Mouse (Mus musculus) embryo, embryonic 10.5 days (tissue): Measurements from ENCODE around the gene Rfx7.
"Not testable (repeated sequence)": the region's sequence is repeated elsewhere in the genome, so short reads cannot be mapped to it uniquely, and the experiment has no call there.

ENCODE experiments used
- DNase-seq: peaks from one replicate; pipeline ENCODE4 v3.0.0-alpha.2; 2015; ENCODE audit warnings: low spot score

The Rfx7 gene

DNA sequence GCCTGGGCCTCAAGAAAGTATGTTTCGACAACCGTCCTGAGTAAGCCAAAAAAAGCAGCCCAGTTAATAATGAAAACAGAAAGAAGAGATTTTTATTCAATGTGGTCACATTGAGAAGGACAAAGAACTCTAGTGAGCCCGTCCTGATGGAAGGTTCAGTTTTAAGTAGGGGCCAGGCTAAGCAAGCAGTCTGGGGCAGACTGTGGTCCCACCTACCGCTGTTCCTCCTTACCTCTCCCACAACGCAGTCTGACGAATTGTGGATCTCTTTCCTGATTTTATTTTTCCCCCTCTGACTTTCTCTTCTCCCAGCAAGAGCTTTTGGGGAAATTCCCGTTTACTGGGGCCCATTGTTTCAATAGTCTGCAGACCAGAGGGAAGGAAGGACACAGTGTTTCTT, 108.6 kb downstream of the Rfx7 start:
- DNase-seq = no peak

DNA sequence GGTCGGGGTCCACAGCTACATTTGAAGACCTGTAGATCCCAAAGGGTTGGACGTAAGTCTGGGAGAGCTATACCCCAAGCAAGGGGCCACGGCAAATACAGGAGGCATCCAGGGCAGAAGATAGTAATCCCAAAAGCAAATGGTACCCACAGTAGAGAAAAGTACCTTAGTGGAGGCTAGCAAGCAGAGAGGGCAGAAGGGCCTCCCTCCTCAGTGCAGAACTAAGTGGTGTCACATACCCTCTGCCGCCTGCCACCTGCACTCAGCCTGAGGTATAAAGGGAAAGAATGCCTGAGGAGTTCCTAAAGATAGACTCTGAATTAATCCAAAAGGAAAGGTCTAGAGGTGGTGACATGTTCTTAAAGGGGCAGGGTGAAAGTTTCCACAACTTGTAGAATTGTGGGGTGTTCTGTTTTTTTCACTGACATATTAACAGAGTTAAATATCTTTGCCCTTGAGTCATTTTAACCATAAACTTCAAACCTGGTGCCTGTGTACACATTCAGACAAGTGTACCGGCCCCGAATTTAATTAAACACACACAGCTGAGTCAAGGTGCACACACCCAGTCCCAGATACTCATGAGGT, 109.1 kb downstream of the Rfx7 start:
- peak; percentile 29 for DNase-seq

DNA sequence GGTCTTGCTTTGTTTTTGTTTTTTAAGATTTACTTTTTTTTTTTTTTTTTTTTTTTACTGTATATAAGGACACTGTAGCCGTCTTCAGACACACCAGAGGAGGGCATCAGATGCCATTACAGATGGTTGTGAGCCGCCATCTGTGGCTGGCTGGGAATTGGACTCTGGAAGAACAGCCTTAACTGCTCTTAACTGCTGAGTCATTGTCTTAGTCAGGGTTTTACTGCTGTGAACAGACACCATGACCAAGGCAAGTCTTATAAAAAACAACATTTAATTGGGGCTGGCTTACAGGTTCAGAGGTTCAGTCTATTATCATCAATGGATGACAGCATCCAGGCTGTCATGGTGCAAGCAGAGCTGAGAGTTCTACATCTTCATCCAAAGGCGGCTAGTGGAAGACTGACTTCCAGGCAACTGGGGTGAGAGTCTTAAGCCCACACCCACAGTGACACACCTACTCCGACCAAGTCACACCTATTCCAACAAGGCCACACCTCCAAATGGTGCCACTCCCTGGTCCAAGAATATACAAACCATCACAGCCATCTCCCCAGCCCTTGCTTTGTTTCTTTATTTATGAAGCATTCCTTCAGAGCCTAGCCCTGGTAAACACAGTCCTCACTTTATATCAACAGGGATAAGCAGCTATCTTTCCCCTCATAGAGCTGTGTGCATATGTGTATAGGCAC, 110.9 kb downstream of the Rfx7 start:
- not testable (repeated sequence) for DNase-seq

DNA sequence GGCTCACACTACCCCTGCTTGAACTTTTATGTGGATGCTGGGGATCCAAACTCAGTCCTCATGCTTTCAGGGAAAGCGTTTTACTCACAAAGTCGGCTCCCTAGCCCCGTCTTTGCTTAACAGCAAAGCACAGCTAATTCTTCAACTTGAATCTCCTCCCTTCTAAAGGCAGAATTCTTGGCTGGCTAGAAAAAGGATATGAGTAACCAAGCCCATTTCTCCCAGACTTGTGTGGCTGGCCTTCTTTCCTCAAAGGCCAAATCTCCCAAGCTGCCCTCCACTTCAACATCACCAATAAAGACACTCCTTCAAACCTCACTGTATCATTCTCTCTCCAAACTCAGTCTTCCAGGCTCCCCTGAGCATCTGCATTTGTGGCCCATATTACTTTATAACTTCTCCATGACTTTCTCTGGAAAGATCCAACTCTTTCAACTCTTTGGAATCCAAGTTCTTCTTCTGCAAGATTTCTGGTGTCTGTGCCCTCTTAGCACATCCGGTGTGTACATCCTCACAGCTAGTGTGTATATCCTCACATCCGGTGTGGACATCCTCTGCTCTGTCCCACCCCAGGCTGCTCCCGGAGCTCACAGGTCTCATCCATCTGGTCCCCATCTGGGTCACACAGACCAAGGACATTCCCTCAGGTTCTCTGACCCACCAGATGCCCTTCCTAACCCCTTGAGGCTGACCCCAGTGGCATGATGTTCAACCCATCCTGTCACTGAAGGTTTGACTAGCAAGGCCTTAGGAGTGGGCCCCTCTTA, 111.8 kb downstream of the Rfx7 start:
- DNase-seq = peak; percentile 28

DNA sequence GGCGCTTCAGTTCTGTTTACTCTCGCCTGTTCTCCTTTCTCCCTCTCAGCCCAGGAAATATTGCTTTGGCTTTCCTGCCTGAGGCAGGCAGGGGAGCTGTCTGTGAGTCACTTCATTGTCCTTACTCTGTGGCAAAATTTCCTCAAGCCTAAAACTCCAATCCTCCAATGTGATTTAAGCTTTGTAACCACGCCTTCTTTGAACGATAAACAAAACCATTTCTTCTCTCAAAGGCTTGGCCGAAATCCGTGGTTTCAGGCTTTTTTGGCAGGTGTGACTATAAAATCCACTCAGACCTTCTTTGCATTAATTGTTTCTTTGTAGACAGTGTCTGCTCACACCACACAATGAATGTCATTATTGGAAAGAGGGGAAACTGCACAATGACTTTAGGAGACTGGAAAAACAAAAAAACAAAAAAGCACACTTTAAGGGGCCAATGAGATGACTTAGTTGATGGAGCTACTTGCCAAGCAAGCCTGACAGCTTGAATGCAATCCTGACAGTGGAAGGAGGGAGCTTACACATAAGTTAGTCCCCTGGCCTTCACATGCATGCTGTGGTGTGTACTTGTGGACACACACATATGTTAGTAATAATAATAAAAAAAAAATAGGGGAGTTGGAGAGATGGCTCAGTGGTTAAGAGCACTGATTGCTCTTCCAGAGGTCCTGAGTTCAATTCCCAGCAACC, 112.5 kb downstream of the Rfx7 start:
- no peak for DNase-seq

DNA sequence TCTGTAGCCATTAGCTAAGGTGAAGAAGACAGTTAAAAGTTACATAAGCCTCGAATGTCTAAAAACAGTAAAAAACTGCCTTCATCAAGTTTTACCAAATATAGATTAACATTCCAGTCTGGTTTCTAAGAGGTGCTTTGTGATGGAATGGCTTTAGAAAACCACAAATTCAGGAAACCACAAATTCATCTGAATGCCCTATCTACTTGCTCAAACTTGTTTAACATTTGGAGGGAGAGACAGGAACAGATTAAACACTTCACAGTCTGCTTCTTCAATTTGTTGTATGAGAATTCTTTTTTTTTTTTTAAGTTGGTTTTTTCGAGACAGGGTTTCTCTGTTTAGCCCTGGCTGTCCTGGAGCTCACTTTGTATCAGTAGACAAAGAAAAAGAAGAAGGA, 117.7 kb downstream of the Rfx7 start:
- DNase-seq = no peak

DNA sequence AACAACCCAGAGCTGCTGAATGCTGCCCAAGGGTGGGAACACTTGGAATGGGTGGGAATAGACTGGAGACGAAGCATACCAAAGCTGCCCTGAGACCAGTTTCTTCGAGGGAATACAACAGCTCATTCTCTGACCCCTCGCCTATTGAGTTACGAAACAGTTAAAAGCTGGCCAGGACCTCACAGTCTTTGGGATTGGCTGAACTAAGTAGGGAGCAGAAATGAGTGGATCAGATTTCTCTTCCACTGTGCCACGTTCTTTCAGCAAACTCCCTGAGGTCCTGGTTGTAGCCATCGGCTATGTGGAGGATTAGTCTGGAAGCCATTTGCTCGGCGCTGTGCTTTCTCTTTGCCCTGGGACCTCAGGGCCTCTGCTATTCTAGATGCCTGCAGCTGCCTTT, 120.9 kb downstream of the Rfx7 start:
- peak; percentile 85 for DNase-seq

DNA sequence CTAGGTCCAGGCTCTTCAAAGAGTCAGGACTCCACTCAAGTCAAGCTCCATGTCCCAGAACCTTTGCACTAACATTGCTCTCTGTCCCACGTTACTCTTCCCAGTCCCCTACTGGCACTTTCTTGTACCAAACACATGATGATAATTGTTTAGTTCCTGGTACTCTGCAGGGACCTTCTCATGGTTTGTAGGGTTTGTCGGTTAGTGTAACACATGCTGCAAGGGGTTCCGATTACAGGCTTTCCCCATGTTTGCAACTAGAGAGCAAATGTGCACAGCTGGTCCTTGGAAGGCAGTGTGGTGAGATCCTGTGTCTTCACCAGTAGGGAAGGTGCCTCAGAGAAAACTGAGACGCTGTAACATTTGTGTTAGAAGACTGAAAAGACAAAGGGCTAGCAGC, 121.5 kb downstream of the Rfx7 start:
- peak; percentile 55 for DNase-seq

DNA sequence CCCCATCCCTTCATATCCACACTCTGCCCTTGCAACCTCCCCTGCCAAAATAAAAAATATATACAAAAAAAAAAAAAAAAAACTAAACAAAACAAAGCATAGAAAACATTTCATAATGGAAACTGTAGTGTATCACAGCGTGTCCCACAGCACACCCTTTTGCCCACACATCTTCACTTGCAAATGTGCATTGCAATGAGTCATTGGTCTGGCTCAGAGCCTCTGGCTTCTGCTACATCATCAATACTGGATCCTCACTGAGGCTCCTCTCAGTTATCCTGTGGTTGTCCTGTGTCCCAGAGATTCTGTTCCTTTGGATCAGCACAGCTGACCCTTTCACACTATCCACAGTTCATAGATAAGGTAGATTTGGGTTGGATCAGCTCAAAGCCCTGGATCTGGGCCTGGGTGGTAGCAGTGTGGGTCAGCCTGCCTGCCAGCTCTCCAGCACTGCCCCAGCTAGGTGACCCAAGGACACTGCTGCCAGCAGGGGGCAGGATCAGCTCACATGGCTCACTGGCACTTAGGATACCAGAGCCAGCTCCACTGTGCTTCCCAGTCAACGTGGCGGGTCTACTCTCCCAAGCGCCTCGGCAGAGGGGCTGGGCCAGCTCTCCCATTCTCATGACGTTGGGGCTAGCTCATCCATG, 122.7 kb downstream of the Rfx7 start:
- DNase-seq = peak; percentile 69

DNA sequence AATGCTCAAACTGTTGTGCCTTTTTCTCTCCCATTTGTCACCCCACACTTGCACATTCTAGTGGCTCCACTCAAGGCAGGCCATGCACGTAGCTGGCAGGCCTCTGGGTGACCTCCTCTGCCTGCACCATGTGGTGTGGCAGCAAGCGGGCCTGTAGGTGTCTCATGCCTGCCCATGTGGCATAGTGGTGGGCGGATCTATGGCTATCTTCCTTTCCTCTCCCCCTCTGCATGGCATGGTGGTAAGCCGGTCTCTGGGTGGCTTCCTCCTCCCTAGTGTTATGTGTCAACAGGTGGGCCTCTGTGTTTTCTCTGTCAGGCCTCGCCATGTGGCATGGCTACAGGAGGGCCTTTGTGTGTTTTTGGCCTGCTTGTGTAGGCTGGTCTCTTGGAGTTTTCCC, 123.6 kb downstream of the Rfx7 start:
- DNase-seq = no peak

DNA sequence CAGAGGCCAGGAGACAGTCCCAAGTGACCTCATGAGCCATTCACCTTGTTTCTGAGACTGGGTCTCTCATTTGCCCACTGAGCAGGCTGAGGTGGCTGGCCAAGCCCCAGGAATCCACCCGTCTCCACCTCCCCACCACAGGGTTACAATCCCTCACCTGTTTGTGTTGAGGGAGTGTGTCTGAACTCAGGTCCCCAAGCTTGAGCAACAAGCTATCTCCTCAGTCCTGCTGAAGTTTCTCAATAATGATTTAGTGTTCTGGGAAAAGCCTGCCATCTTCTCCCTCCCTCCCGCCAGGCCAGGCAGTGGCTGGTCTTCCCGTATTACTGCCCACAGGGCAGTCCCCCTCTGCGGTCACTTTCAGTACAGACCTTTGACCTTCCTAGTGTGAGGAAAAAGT, 124.5 kb downstream of the Rfx7 start:
- no peak for DNase-seq

DNA sequence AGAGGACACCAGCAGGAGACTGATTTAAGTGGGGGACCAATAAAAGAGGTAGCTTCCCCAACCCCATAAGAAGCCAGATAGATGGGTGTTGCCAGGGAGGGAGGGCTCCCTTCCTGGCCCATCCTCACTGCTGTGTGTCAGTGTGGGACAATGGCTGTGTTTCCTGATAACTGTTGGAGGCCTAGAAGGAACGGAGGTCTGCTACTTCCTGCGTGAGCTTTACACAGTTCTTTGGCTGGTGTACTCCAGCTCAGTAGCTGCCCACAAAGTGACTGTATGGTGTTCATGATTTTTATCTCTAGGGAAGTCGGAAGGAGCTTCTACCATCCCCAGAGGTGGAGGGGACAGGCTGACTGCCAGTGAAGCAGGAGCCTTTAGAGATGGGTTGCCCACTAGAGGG, 124.9 kb downstream of the Rfx7 start:
- no peak for DNase-seq

DNA sequence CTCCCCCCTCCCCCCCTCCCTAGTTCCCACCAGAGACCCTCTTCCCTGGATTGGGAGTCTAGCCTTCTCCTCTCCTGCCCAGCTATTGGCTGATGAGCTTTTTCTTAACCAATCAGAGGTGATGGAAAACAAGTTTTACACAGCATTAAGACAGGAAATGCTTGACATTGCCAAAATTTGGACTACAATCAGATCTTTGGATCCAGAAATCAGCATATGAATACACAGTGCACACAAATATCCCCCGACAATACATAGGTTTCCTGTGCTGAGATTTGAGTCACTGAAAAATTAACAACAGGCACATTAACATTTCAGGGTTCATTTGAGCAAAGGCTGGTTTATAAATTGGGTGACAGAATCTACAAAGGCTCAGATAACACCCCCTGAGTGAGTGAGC, 125.7 kb downstream of the Rfx7 start:
- no peak for DNase-seq

DNA sequence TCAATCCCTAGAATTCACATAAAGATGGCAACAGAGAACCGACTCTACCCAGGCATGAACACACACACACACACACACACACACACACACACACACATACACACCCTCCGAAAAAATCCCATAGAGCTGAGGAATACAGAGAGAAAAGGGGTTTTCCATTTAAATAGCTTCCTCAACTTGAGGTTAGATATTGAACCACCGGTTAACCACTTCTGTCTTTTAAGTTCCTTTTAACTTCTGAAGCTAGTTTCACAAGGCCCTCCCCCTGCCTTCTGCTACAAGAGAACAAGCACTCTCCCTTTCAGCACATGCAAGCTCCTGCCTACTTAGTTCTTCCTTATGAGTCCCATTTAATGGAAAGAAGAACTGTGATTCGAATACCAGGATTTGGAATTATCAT, 128.1 kb downstream of the Rfx7 start:
- no peak for DNase-seq

DNA sequence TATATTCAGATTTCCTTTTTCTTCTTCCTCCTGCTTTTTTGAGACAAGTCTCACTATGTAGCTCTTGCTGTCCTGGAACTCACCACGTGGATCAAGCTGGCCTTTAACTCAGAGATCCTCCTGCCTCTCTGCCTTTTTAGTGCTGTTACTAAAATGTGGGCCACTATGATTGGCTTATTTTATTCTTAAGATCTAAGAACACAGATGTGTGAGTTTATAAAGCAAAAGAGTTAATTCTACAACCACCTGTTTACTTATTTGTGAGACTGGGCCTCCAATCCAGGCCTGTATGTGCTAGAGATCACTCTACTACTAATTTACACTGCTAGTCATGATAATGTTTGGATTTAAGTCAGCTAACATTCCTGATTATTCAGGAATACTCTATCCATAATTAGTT, 128.9 kb downstream of the Rfx7 start:
- DNase-seq = no peak

DNA sequence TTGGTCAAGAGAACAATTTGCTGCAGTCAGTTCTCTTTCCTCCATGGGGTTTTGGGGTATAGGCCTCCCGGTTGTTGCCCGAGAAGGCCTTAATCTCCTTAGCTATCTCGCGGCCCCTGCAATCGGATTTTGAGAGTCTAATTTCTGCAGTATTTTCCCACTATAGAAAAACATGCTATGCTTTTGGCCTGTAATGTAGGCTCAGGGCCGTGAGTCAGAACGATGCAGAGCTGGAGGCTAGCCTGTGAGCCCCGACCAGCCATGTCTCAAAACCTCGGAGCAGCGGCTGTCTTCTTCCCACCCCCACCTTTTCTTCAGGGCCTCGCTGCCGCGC, 129.5 kb downstream of the Rfx7 start:
- no peak for DNase-seq

DNA sequence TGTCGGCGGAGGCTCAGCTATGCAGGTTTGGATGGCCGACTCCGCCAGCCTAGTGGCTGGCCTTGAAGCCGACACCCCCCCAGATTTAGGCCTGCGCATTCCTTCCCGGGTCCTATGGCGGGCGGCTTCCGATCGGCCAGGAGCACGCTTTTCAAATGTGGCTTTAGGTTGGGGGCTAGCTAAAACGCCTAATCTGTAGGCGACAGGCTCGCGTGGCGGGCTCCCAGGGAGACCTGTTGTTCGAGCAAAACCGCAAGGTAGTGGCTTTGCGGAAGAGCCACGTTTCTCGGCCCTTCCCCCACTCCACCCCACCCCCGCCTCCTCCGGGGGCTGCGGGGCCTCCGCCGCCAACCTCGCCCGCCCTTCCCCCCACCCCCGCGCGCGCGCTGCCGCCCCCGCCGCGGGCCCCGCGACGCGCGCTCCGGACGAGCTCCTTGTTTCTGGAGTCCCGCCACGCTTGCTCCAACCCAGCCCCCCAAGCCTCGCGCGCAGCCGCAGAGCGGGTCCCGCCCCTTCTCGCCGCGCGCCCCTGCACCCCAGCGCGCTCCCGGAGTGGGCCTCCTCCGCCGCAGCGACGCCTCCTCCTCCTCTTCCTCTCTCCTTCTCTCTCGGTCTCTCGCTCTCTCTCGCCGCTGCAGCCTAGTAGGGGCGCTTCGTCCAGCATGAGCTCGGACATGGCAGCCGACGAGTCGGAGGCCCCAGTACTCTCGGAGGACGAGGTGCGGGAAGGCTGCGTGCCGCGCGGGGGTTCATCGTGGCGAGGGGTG, 130.0 kb downstream of the Rfx7 start, which contains the start of gene Nedd4:
Nedd4 (plus strand) TSS at position 452 of the 767 bp plus-strand sequence.
- DNase-seq = peak; percentile 96

DNA sequence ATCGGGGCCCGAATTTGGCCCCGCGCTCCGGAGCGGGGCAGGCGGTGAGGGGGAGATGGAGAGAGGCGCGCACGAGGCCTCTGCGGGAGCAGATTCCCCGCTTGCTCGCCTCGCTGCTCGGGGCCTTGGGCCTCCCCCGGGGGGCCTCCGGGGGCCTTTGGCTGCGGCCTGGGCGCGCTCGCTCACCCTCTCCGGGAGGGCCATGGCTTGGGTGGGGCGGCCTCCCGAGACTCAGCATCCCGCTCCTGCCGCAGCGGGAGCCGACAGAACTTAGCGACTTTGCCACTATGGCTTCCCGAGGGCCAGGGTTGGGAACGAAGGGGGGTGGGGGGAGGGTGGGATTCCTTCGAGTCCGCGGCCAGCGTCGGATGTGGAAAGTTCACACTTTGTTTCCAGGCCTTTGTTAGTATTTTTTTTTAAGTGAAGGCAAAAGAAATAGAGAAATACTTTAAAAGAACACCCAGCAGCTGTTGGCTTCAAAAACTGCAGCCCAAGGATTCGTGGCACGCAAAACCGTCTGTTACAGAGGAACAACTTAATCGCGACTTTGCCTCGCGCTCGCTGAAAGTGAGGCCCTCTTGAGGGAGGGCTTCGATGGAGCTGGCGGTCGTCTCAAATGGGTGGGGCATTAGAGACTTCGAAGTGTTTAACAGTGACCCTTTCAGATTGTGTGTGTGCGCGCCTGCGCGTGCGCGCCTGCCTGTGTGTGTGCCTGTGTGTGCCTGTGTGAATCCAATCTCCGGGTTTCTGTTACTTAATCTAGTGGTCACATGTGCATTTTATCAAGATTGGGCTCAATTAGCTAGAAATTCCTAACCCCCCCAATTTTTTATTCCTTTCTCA, 130.9 kb downstream of the Rfx7 start:
- peak; percentile 92 for DNase-seq

DNA sequence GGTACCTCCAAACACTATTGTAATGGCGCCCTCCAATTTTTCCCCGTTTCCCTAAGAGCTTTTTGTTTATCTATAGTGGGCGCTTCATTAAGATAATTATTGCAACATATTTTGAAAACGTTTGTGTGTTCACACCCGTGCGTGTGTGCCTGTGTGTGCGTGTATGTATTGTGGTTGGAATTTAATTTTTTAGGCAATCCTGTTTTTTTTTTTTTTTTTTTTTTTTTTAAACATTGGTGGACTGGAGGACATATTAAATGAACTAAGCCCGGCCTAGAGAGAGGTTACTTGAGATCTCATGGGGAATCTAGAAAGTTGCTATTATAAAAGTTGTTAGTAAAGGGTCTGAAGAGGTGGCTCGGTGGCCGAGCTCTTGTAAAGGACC, 131.5 kb downstream of the Rfx7 start:
- DNase-seq = no peak
